Mouse (Mus musculus): ENCODE results near the gene Eef1e1. TPM values are rescaled to one million over a fixed set of nuclear protein-coding genes. Genes with fewer than 3 reads are reported as not detected.
"Not testable (repeated sequence)": the region's sequence is repeated elsewhere in the genome, so short reads cannot be mapped to it uniquely, and the experiment has no call there.

Gene Eef1e1
- polyA plus RNA-seq, 1 experiment from 2014 or later = 9.5 TPM

GRCm38 (mm10) chr13:38638694-38639093, 20.2 kb downstream of the Eef1e1 start:
- no peak overlapping the region for H3K4me3 ChIP-seq (ENCODE audit: inconsistent target)
- H3K27ac ChIP-seq = no peak overlapping the region
- WGBS (ENCODE audit: missing documents) = 80% methylated on average over 10 of the region's 11 CpGs
- H3K79me2 ChIP-seq (ENCODE audit: inconsistent target) = no peaks in the 10 kb centered on the region
- H3K36me3 ChIP-seq (ENCODE audit: inconsistent target) = no peaks in the 10 kb centered on the region

DNA sequence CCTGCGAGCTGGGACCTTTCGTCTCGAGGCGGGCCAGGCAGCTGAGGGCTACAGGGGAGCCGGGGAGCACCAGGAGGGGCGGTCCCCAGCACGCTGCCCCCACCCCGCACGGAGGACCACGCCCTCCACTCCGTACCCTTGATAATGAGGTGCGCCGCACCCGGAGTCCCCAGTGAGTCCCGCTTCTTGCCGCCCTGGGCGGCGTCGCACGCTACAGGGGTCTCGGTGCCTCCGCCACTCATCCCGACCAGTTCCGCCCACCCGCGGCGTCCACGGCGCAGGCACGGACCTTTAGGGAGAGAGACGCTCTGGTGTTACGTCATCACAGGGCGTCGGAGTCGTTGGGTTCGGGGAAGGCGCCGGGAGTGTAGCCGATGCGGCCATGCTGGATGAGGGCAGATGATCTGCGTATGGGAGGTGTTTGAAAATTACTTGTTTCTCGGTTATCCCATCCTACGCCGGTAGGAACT, 24.0 kb downstream of the Eef1e1 start, which contains the start of gene Bloc1s5:
Gene Bloc1s5, minus strand, starts transcription at position 310 of the 470 bp plus-strand sequence.
- Histone ChIP-seq H3K36me3 (ENCODE audit: inconsistent target) (no peaks in the 10 kb centered on the region), H3K27ac (peak within 1 kb of the TSS; percentile 10; the same call in 1 of the 2 replicates), H3K79me2 (ENCODE audit: inconsistent target) (no peaks in the 10 kb centered on the region), H3K4me3 (ENCODE audit: inconsistent target) (peak within 1 kb of the TSS; percentile 74)
- WGBS (ENCODE audit: missing documents) = under 1% methylated on average over 44 of the region's 44 CpGs

- 1% methylated on average over 16 of the region's 19 CpGs for WGBS (ENCODE audit: missing documents)
- Histone ChIP-seq H3K4me3 (ENCODE audit: inconsistent target) (peak overlapping the region; percentile 74), H3K27ac (peak overlapping the region; percentile 10; the same call in 1 of the 2 replicates), H3K36me3 (ENCODE audit: inconsistent target) (no peaks in the 10 kb centered on the region), H3K79me2 (ENCODE audit: inconsistent target) (no peaks in the 10 kb centered on the region)
Observed at GRCm38 (mm10) chr13:38634256-38634799, 24.5 kb downstream of the Eef1e1 start.

GRCm38 (mm10) chr13:38633287-38634000, 25.4 kb downstream of the Eef1e1 start:
- no peaks in the 10 kb centered on the region for H3K36me3 ChIP-seq (ENCODE audit: inconsistent target)
- H3K4me3 ChIP-seq (ENCODE audit: inconsistent target) = no peak overlapping the region
- no peak overlapping the region for H3K27ac ChIP-seq
- WGBS (ENCODE audit: missing documents) = 83% methylated on average over 4 of the region's 6 CpGs
- no peaks in the 10 kb centered on the region for H3K79me2 ChIP-seq (ENCODE audit: inconsistent target)

GRCm38 (mm10) chr13:38632556-38632955, 26.3 kb downstream of the Eef1e1 start:
- WGBS (ENCODE audit: missing documents) = 95% methylated on average over 6 of the region's 6 CpGs
- no peak overlapping the region for H3K27ac ChIP-seq
- no peaks in the 10 kb centered on the region for H3K79me2 ChIP-seq (ENCODE audit: inconsistent target)
- H3K36me3 ChIP-seq (ENCODE audit: inconsistent target) = no peaks in the 10 kb centered on the region
- H3K4me3 ChIP-seq (ENCODE audit: inconsistent target) = no peak overlapping the region

- WGBS (ENCODE audit: missing documents) = 70% methylated on average over 6 of the region's 6 CpGs
- no peaks in the 10 kb centered on the region for H3K36me3 ChIP-seq (ENCODE audit: inconsistent target)
Observed at GRCm38 (mm10) chr13:38626229-38626525, 32.7 kb downstream of the Eef1e1 start.

GRCm38 (mm10) chr13:38625492-38626228, 33.2 kb downstream of the Eef1e1 start:
- no peaks in the 10 kb centered on the region for H3K79me2 ChIP-seq (ENCODE audit: inconsistent target)
- no peak overlapping the region for H3K27ac ChIP-seq
- H3K36me3 ChIP-seq (ENCODE audit: inconsistent target) = no peaks in the 10 kb centered on the region
- 43% methylated on average over 5 of the region's 5 CpGs for WGBS (ENCODE audit: missing documents)
- no peak overlapping the region for H3K4me3 ChIP-seq (ENCODE audit: inconsistent target)

More at GRCm38 (mm10) chr13:38626229-38626525, 32.7 kb downstream of the Eef1e1 start:
- no peak overlapping the region for H3K27ac ChIP-seq
- no peaks in the 10 kb centered on the region for H3K79me2 ChIP-seq (ENCODE audit: inconsistent target)
- no peak overlapping the region for H3K4me3 ChIP-seq (ENCODE audit: inconsistent target)

GRCm38 (mm10) chr13:38624292-38624902, 34.5 kb downstream of the Eef1e1 start:
- H3K79me2 ChIP-seq (ENCODE audit: inconsistent target) = no peaks in the 10 kb centered on the region
- no peaks in the 10 kb centered on the region for H3K36me3 ChIP-seq (ENCODE audit: inconsistent target)
- no peak overlapping the region for H3K27ac ChIP-seq
- no peak overlapping the region for H3K4me3 ChIP-seq (ENCODE audit: inconsistent target)
- 99% methylated on average over 8 of the region's 8 CpGs for WGBS (ENCODE audit: missing documents)

- Histone ChIP-seq H3K79me2 (ENCODE audit: inconsistent target) (no peaks in the 10 kb centered on the region), H3K4me3 (ENCODE audit: inconsistent target) (no peak overlapping the region), H3K27ac (no peak overlapping the region), H3K36me3 (ENCODE audit: inconsistent target) (0 out of 2 replicates have a peak, but pooled peaks cover 5% of the 10 kb centered on the region)
- WGBS (ENCODE audit: missing documents) = 98% methylated on average over 5 of the region's 5 CpGs
Observed at GRCm38 (mm10) chr13:38623296-38623695, 35.6 kb downstream of the Eef1e1 start.

DNA sequence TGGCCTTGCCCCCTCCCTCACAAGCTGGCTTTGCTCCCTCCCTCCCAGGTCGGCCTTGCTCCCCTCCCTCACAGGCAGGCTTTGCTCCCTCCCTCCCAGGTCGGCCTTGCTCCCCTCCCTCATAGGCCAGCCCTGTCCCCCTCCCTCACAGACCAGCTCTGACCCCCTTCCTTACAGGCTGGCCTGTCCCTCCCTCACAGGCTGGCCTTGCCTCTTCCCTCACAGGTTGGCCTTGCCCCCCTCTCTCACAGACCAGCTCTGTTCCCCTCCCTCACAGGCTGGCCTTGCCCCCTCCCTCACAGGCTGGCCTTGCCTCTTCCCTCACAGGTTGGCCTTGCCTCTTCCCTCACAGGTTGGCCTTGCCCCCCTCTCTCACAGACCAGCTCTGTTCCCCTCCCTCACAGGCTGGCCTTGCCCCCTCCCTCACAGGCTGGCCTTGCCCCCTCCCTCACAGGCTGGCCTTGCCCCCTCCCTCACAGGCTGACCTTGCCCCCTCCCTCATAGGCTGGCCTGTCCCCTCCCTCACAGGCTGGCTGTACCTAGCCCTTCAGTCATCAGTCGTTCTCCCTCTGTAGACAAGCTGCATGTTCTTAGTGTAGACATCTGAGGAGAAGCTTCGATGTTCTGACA, 40.7 kb downstream of the Eef1e1 start:
- 96% methylated on average over 3 of the region's 4 CpGs for WGBS (ENCODE audit: missing documents)
- H3K79me2 ChIP-seq (ENCODE audit: inconsistent target) = not testable (repeated sequence)

GRCm38 (mm10) chr13:38616887-38617286, 42.0 kb downstream of the Eef1e1 start:
- Histone ChIP-seq H3K36me3 (ENCODE audit: inconsistent target) (peaks cover 13% of the 10 kb centered on the region; the same call in 1 of the 2 replicates), H3K27ac (no peak overlapping the region), H3K79me2 (ENCODE audit: inconsistent target) (no peaks in the 10 kb centered on the region), H3K4me3 (ENCODE audit: inconsistent target) (no peak overlapping the region)
- WGBS (ENCODE audit: missing documents) = 100% methylated on average over 4 of the region's 4 CpGs

More for the DNA sequence above, 40.7 kb downstream of the Eef1e1 start:
- H3K27ac ChIP-seq; H3K4me3 ChIP-seq (ENCODE audit: inconsistent target); H3K36me3 ChIP-seq (ENCODE audit: inconsistent target): not testable (repeated sequence)

DNA sequence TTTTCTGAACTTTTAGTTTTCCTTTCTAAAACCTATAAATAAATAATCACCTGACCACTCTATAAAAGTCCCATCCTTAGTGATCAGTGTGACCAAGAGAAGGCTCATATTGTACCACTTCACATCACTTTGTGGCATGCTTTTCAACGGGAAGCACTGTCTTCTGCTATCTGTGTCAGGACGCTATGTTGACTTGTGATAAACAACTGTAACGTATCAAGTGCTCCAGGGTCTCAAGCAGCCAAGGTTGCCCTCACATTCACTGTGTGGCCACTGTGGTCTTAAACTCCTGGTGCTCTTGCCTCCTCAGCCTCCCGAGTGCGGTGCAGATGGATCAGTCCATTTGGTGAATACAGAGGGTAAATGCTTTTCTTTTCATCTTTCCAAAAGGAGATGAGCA, 43.2 kb downstream of the Eef1e1 start:
- H3K79me2 ChIP-seq (ENCODE audit: inconsistent target) = no peaks in the 10 kb centered on the region
- peaks cover 13% of the 10 kb centered on the region; the same call in 1 of the 2 replicates for H3K36me3 ChIP-seq (ENCODE audit: inconsistent target)
- H3K27ac ChIP-seq = no peak overlapping the region
- H3K4me3 ChIP-seq (ENCODE audit: inconsistent target) = no peak overlapping the region
- 96% methylated on average over 4 of the region's 5 CpGs for WGBS (ENCODE audit: missing documents)

- WGBS (ENCODE audit: missing documents) = 54% methylated on average over 5 of the region's 5 CpGs
- no peak overlapping the region for H3K27ac ChIP-seq
- no peaks in the 10 kb centered on the region for H3K79me2 ChIP-seq (ENCODE audit: inconsistent target)
- H3K4me3 ChIP-seq (ENCODE audit: inconsistent target) = no peak overlapping the region
- H3K36me3 ChIP-seq (ENCODE audit: inconsistent target) = peaks cover 13% of the 10 kb centered on the region; the same call in 1 of the 2 replicates
Observed at GRCm38 (mm10) chr13:38614298-38614697, 44.6 kb downstream of the Eef1e1 start.

DNA sequence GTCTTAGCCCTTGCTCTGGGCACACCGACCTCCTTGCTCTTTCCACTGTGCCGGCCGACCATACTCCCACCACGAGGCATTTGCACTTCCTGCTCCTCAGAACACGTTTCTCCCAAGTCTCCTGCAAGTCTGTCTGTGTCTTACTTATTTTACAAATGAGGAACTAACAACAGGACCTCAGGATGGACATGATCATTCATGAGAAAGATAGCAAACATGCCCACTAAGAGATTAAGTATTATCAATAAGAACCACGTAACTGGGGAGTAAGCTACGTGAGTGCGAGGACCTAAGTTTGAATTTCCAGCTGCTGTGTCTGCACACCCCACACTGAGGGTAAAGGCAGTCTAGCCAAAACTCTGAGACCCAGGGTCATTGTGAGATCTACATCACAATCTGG, 45.3 kb downstream of the Eef1e1 start:
- H3K4me3 ChIP-seq (ENCODE audit: inconsistent target) = no peak overlapping the region
- 73% methylated on average over 8 of the region's 8 CpGs for WGBS (ENCODE audit: missing documents)
- no peak overlapping the region for H3K27ac ChIP-seq
- peaks cover 9% of the 10 kb centered on the region; the same call in 1 of the 2 replicates for H3K36me3 ChIP-seq (ENCODE audit: inconsistent target)
- H3K79me2 ChIP-seq (ENCODE audit: inconsistent target) = no peaks in the 10 kb centered on the region
